Mouse (Mus musculus) hindbrain, embryonic 11.5 days (tissue): Measurements from ENCODE around the gene Rhd. TPM values are rescaled to one million over a fixed set of nuclear protein-coding genes. Genes with fewer than 3 reads are reported as not detected.
"Not testable (repeated sequence)": the region's sequence is repeated elsewhere in the genome, so short reads cannot be mapped to it uniquely, and the experiment has no call there.

Experiments
- ATAC-seq: fragments of 200-750 bp; cut with Nextera tagmentation; 2 replicates; pipeline ENCODE4 v1.8.0; 2017; ENCODE audit warnings: mild to moderate bottlenecking, moderate TSS enrichment, moderate library complexity; ENCODE audit not compliant: low FRiP score
- DNase-seq: peaks from one replicate; pipeline ENCODE4 v3.0.0-alpha.2; 2015; ENCODE audit warnings: low spot score
- H3K27ac ChIP-seq: fragments of 300-500 bp; sonication (generic); 2 replicates; pipeline ENCODE4 v1.5.1; 2014; ENCODE audit warnings: mild to moderate bottlenecking, low read depth, low read length
- H3K27me3 ChIP-seq: fragments of 300-500 bp; sonication (generic); 2 replicates; pipeline ENCODE4 v1.6.1; 2014; ENCODE audit warnings: mild to moderate bottlenecking, low read length, moderate library complexity, mixed read lengths; ENCODE audit not compliant: control insufficient read depth, insufficient read depth
- H3K36me3 ChIP-seq: fragments of 300-500 bp; sonication (generic); 2 replicates; pipeline ENCODE4 v1.6.1; 2014; ENCODE audit warnings: mild to moderate bottlenecking, low read length, moderate library complexity, mixed read lengths; ENCODE audit not compliant: control insufficient read depth, insufficient read depth
- H3K4me1 ChIP-seq: fragments of 300-500 bp; sonication (generic); replicated peaks from 2 replicates; pipeline ENCODE4 v1.6.1; 2014; ENCODE audit warnings: low read length, mixed read lengths; ENCODE audit not compliant: control insufficient read depth, insufficient read depth
- H3K4me2 ChIP-seq: fragments of 300-500 bp; sonication (generic); replicated peaks from 2 replicates; pipeline ENCODE4 v1.6.1; 2014; ENCODE audit warnings: mild to moderate bottlenecking, low read depth, low read length
- H3K4me3 ChIP-seq: fragments of 300-500 bp; sonication (generic); 2 replicates; pipeline ENCODE4 v1.5.1; 2014; ENCODE audit warnings: low read depth, low read length
- H3K9ac ChIP-seq: fragments of 300-500 bp; sonication (generic); 2 replicates; pipeline ENCODE4 v1.6.1; 2014; ENCODE audit warnings: low read depth, low read length
- H3K9me3 ChIP-seq: fragments of 300-500 bp; sonication (generic); 2 replicates; pipeline ENCODE4 v1.6.1; 2016; ENCODE audit warnings: low read length; ENCODE audit not compliant: control insufficient read depth
- WGBS: fragments of 180-500 bp; shearing (Covaris S2); extraction: QIAGEN DNeasy Blood & Tissue Kit; methylation state at CpG from one replicate; pipeline ENCODE4 v1.1.7; 2014; 5-methylcytosine and 5-hydroxymethylcytosine counted together
- polyA plus RNA-seq: library from polyadenylated mRNA; unstranded; fragments of >200 nt; fragmentation: Nextera tagmentation; extraction: Ambion mirVana; gene quantifications from 2 replicates; pipeline ENCODE4 v1.2.1, GENCODE M21; 2014

The Rhd gene
- polyA plus RNA-seq, 1 experiment from 2014 or later: 15.1 TPM

- Histone ChIP-seq H3K4me1 (no peaks in the 10 kb centered on the region), H3K4me3 (no peak overlapping the region), H3K27ac (no peak overlapping the region), H3K27me3 (no peaks in the 10 kb centered on the region), H3K9ac (no peak overlapping the region), H3K9me3 (no peaks in the 10 kb centered on the region), H3K36me3 (0 out of 2 replicates have a peak, but pooled peaks cover under 1% of the 10 kb centered on the region), H3K4me2 (no peak overlapping the region)
- ATAC-seq (no peak), DNase-seq (no peak)
- WGBS: 87% methylated on average over 1 of the region's 1 CpGs
Observed at GRCm38 (mm10) chr4:134838221-134838620, 26.1 kb upstream of the Rhd start.

GRCm38 (mm10) chr4:134838706-134839105, 25.6 kb upstream of the Rhd start:
- not testable (repeated sequence) for H3K4me1 ChIP-seq, H3K9me3 ChIP-seq, DNase-seq, H3K4me3 ChIP-seq, H3K36me3 ChIP-seq, H3K27ac ChIP-seq, H3K27me3 ChIP-seq, H3K9ac ChIP-seq, ATAC-seq, H3K4me2 ChIP-seq
- 92% methylated on average over 3 of the region's 3 CpGs for WGBS

- no peaks in the 10 kb centered on the region for H3K36me3 ChIP-seq
- H3K9me3 ChIP-seq: no peaks in the 10 kb centered on the region
- no peak overlapping the region for H3K9ac ChIP-seq
- no peaks in the 10 kb centered on the region for H3K27me3 ChIP-seq
- H3K4me2 ChIP-seq: no peak overlapping the region
- no peak for ATAC-seq
- WGBS: 90% methylated on average over 1 of the region's 1 CpGs
- no peak overlapping the region for H3K4me3 ChIP-seq
- no peaks in the 10 kb centered on the region for H3K4me1 ChIP-seq
- no peak overlapping the region for H3K27ac ChIP-seq
- DNase-seq: no peak
Observed at GRCm38 (mm10) chr4:134840231-134840630, 24.1 kb upstream of the Rhd start.

GRCm38 (mm10) chr4:134843566-134843965, 20.8 kb upstream of the Rhd start:
- H3K4me1 ChIP-seq: no peaks in the 10 kb centered on the region
- ATAC-seq: no peak

GRCm38 (mm10) chr4:134847587-134847986, 16.7 kb upstream of the Rhd start:
- 88% methylated on average over 4 of the region's 4 CpGs for WGBS
- ATAC-seq (no peak), DNase-seq (no peak)
- H3K4me3 ChIP-seq: no peak overlapping the region
- no peak overlapping the region for H3K4me2 ChIP-seq
- H3K27ac ChIP-seq: no peak overlapping the region
- H3K9me3 ChIP-seq: no peaks in the 10 kb centered on the region
- no peaks in the 10 kb centered on the region for H3K27me3 ChIP-seq
- no peaks in the 10 kb centered on the region for H3K36me3 ChIP-seq
- no peaks in the 10 kb centered on the region for H3K4me1 ChIP-seq
- no peak overlapping the region for H3K9ac ChIP-seq

More at GRCm38 (mm10) chr4:134843566-134843965, 20.8 kb upstream of the Rhd start:
- no peaks in the 10 kb centered on the region for H3K9me3 ChIP-seq
- no peaks in the 10 kb centered on the region for H3K36me3 ChIP-seq
- H3K4me2 ChIP-seq: no peak overlapping the region
- no peak overlapping the region for H3K9ac ChIP-seq
- 93% methylated on average over 4 of the region's 4 CpGs for WGBS
- no peaks in the 10 kb centered on the region for H3K27me3 ChIP-seq
- no peak for DNase-seq
- H3K27ac ChIP-seq: no peak overlapping the region
- H3K4me3 ChIP-seq: no peak overlapping the region

GRCm38 (mm10) chr4:134850551-134850950, 13.8 kb upstream of the Rhd start:
- DNase-seq: no peak
- 87% methylated on average over 4 of the region's 4 CpGs for WGBS
- 0 out of 2 replicates have a peak, but pooled peaks cover 2% of the 10 kb centered on the region for H3K27me3 ChIP-seq
- H3K4me1 ChIP-seq: no peaks in the 10 kb centered on the region
- H3K36me3 ChIP-seq: no peaks in the 10 kb centered on the region
- no peak overlapping the region for H3K4me3 ChIP-seq
- no peaks in the 10 kb centered on the region for H3K9me3 ChIP-seq
- no peak overlapping the region for H3K9ac ChIP-seq
- no peak for ATAC-seq
- H3K27ac ChIP-seq: no peak overlapping the region
- H3K4me2 ChIP-seq: no peak overlapping the region

- ATAC-seq (no peak), DNase-seq (no peak)
- H3K4me1 ChIP-seq: no peaks in the 10 kb centered on the region
- peak overlapping the region; percentile 72 for H3K4me2 ChIP-seq
- WGBS: 53% methylated on average over 2 of the region's 2 CpGs
- H3K27me3 ChIP-seq: 0 out of 2 replicates have a peak, but pooled peaks cover 5% of the 10 kb centered on the region
- no peaks in the 10 kb centered on the region for H3K9me3 ChIP-seq
- peak overlapping the region; percentile 98; the same call in 1 of the 2 replicates for H3K4me3 ChIP-seq
- H3K36me3 ChIP-seq: no peaks in the 10 kb centered on the region
- H3K27ac ChIP-seq: no peak overlapping the region
- H3K9ac ChIP-seq: no peak overlapping the region
Observed at GRCm38 (mm10) chr4:134851236-134851635, 13.1 kb upstream of the Rhd start.

GRCm38 (mm10) chr4:134851876-134852275, 12.5 kb upstream of the Rhd start:
- peak; percentile 30 for DNase-seq
- no peak overlapping the region for H3K27ac ChIP-seq
- no peak for ATAC-seq

GRCm38 (mm10) chr4:134852438-134853255, 11.7 kb upstream of the Rhd start:
- Histone ChIP-seq H3K9ac (peak overlapping the region; percentile 98), H3K36me3 (no peaks in the 10 kb centered on the region), H3K9me3 (no peaks in the 10 kb centered on the region), H3K4me3 (peak overlapping the region; percentile 98), H3K4me1 (no peaks in the 10 kb centered on the region), H3K4me2 (peak overlapping the region; percentile 72), H3K27me3 (0 out of 2 replicates have a peak, but pooled peaks cover 5% of the 10 kb centered on the region), H3K27ac (peak overlapping the region; percentile 90)
- DNase-seq (peak; percentile 64), ATAC-seq (peak; percentile 43)
- under 1% methylated on average over 62 of the region's 106 CpGs for WGBS

More at GRCm38 (mm10) chr4:134851876-134852275, 12.5 kb upstream of the Rhd start:
- 0 out of 2 replicates have a peak, but pooled peaks cover 5% of the 10 kb centered on the region for H3K27me3 ChIP-seq
- 17% methylated on average over 14 of the region's 14 CpGs for WGBS
- H3K4me1 ChIP-seq: no peaks in the 10 kb centered on the region
- peak overlapping the region; percentile 98 for H3K4me3 ChIP-seq
- H3K9ac ChIP-seq: peak overlapping the region; percentile 98
- no peaks in the 10 kb centered on the region for H3K9me3 ChIP-seq
- no peaks in the 10 kb centered on the region for H3K36me3 ChIP-seq
- peak overlapping the region; percentile 72 for H3K4me2 ChIP-seq
